Mouse (Mus musculus): ENCODE data around the gene Gtf3a. TPM values are rescaled to one million over a fixed set of nuclear protein-coding genes. Genes with fewer than 3 reads are reported as not detected.

Gtf3a gene
- 34.5 TPM for total RNA-seq (2023)

DNA sequence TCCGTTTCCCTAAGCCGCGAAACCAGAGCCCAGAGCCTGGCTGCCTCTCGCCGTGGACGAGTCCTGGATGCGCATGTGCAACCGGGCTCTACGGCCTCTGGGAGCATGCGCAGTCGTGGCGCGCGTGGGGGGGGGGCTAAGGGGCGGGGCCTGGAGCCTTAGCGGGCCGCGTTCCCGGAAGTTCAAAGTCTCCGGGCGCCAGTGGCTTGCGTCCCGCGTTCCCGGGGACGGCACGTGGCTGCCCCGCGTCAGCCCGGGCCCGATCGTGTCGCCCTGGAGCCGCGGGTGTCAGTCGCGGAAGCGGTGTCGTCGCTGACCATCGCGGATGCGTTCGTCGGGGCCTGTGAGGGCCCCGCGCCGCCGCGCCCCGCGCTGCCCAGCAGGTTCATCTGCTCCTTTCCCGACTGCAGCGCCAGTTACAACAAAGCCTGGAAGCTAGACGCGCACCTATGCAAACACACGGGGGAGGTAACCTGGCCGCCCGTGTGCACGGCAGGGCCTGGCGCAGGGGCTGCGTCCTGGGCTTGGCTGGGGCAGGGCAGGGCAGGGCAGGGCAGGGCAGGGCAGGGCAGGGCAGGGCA, at the start of gene Gtf3a:
Gtf3a (plus strand) TSS at position 150 of the 581 bp plus-strand sequence.

DNA sequence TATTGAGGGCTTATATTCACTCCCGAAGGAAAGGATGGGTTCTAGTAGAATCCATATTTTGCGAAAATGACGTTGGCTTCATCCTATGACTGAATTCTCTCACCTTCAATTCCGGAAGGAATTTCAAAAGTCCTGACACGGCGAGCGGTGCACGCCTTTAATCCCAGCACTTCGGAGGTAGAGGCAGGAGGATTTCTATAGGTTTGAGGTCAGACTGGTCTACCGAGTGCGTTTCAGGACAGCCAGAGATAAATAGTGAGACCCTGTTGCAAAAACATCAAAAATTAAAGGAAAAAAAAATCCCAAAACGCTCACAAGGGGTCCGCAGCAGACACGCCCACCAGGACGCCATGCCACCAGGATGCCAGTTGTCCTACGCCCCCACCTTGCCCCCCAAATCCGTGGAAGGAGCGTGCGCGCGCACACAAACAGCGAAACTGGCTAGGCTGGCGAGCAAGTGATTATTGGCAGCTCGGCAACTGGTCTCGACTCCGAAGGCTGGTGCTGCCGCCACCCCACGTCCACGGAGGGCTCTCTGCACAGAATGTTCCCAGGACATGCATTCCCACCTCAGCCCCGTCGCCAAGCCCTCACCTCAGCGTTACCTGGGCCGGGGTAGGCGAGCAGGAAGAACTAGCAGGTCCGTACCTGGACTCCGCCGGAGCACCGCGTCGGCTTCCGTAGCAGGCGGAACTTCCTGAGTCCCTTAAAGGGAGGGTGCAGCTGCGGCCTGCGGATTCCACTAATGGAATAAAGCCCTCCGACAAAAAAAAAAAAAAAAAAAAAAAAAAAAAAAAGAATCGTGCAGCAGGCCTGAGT, 14.9 kb downstream of the Gtf3a start, which contains the start of gene Mtif3:
Mtif3 (minus strand) TSS at position 683 of the 819 bp plus-strand sequence.

Other genes with a start within 250 kb of the Gtf3a start
- gene Usp12, start 153.7 kb upstream of the Gtf3a start, total RNA-seq (2023) = 44.6 TPM
- gene Rpl21, start 115.8 kb upstream of the Gtf3a start, total RNA-seq (2023) = 812 TPM
- 1.7 TPM for gene Rasl11a, start 103.6 kb upstream of the Gtf3a start, total RNA-seq (2023)
- gene Mtif3, start 15.1 kb downstream of the Gtf3a start, total RNA-seq (2023) = 17.5 TPM
- gene Lnx2, start 127.9 kb downstream of the Gtf3a start, total RNA-seq (2023) = 20.9 TPM
- 130 TPM for gene Polr1d, start 128.4 kb downstream of the Gtf3a start, total RNA-seq (2023)
- not detected for gene Gsx1, start 240.0 kb downstream of the Gtf3a start, total RNA-seq (2023)

Measured in CD4-positive naive resting alpha-beta T cell, adult 57 days (primary cell).